Mouse (Mus musculus): ENCODE measurements around the gene Ash1l. TPM values are rescaled to one million over a fixed set of nuclear protein-coding genes. Genes with fewer than 3 reads are reported as not detected.
A peak's percentile ranks its signal among the peaks of the same experiment; 100 is the strongest.

Gene Ash1l
- polyA plus RNA-seq, 1 experiment from 2014 or later, result 17.3 TPM

GRCm38 (mm10) chr3:89088974-89089373 is 138.6 kb downstream of the Ash1l start:
- H3K36me3 ChIP-seq, result peaks cover 21% of the 10 kb centered on the region
- peaks cover 67% of the 10 kb centered on the region for H3K4me1 ChIP-seq
- 56% methylated on average over 14 of the region's 14 CpGs for WGBS
- H3K4me3 ChIP-seq, result peak overlapping the region; percentile 73
- no peaks in the 10 kb centered on the region for H3K9me3 ChIP-seq (replicated peaks)
- peak overlapping the region; percentile 26; the same call in 1 of the 2 replicates for H3K27ac ChIP-seq
- H3K27me3 ChIP-seq (ENCODE audit: low read depth, poor library complexity, severe bottlenecking), result peaks cover 61% of the 10 kb centered on the region
- no peak for DNase-seq (ENCODE audit: low spot score)

GRCm38 (mm10) chr3:89089882-89090591 is 139.6 kb downstream of the Ash1l start:
- peaks cover 72% of the 10 kb centered on the region for H3K27me3 ChIP-seq (ENCODE audit: low read depth, poor library complexity, severe bottlenecking)
- H3K9me3 ChIP-seq (replicated peaks), result no peaks in the 10 kb centered on the region
- peak overlapping the region; percentile 86 for H3K27ac ChIP-seq
- H3K36me3 ChIP-seq, result peaks cover 24% of the 10 kb centered on the region
- H3K4me3 ChIP-seq, result peak overlapping the region; percentile 73
- under 1% methylated on average over 39 of the region's 40 CpGs for WGBS
- peaks cover 71% of the 10 kb centered on the region for H3K4me1 ChIP-seq
- DNase-seq (ENCODE audit: low spot score), result peak; percentile 82

GRCm38 (mm10) chr3:89090694-89091655 is 140.6 kb downstream of the Ash1l start:
- peak; percentile 93 for DNase-seq (ENCODE audit: low spot score)
- H3K4me3 ChIP-seq, result peak overlapping the region; percentile 73
- H3K4me1 ChIP-seq, result peaks cover 71% of the 10 kb centered on the region
- WGBS, result under 1% methylated on average over 69 of the region's 74 CpGs
- H3K36me3 ChIP-seq, result peaks cover 30% of the 10 kb centered on the region
- H3K9me3 ChIP-seq (replicated peaks), result no peaks in the 10 kb centered on the region
- H3K27ac ChIP-seq, result peak overlapping the region; percentile 86
- H3K27me3 ChIP-seq (ENCODE audit: low read depth, poor library complexity, severe bottlenecking), result peaks cover 73% of the 10 kb centered on the region

GRCm38 (mm10) chr3:89091811-89092508 is 141.5 kb downstream of the Ash1l start:
- H3K9me3 ChIP-seq (replicated peaks), result no peaks in the 10 kb centered on the region
- peaks cover 37% of the 10 kb centered on the region for H3K36me3 ChIP-seq
- H3K4me3 ChIP-seq, result peak overlapping the region; percentile 73
- peaks cover 73% of the 10 kb centered on the region for H3K27me3 ChIP-seq (ENCODE audit: low read depth, poor library complexity, severe bottlenecking)
- DNase-seq (ENCODE audit: low spot score), result no peak
- H3K27ac ChIP-seq, result no peak overlapping the region
- WGBS, result 7% methylated on average over 20 of the region's 20 CpGs
- peaks cover 74% of the 10 kb centered on the region for H3K4me1 ChIP-seq

GRCm38 (mm10) chr3:89092509-89093090 is 142.2 kb downstream of the Ash1l start:
- WGBS, result 16% methylated on average over 11 of the region's 11 CpGs
- Histone ChIP-seq H3K36me3 (peaks cover 43% of the 10 kb centered on the region), H3K9me3 (replicated peaks) (no peaks in the 10 kb centered on the region), H3K4me1 (peaks cover 70% of the 10 kb centered on the region), H3K27me3 (ENCODE audit: low read depth, poor library complexity, severe bottlenecking) (peaks cover 72% of the 10 kb centered on the region), H3K27ac (no peak overlapping the region), H3K4me3 (peak overlapping the region; percentile 73)
- DNase-seq (ENCODE audit: low spot score), result no peak

GRCm38 (mm10) chr3:89093175-89093574 is 142.8 kb downstream of the Ash1l start, which contains the start of gene Rusc1:
Gene Rusc1, minus strand, starts transcription at chr3:89093311.
- Histone ChIP-seq H3K27ac (no peak within 1 kb of the TSS), H3K4me3 (peak within 1 kb of the TSS; percentile 73), H3K9me3 (replicated peaks) (no peaks in the 10 kb centered on the region), H3K36me3 (peaks cover 49% of the 10 kb centered on the region), H3K27me3 (ENCODE audit: low read depth, poor library complexity, severe bottlenecking) (peaks cover 66% of the 10 kb centered on the region), H3K4me1 (peaks cover 64% of the 10 kb centered on the region)
- DNase-seq (ENCODE audit: low spot score), result peak; percentile 77
- WGBS, result 1% methylated on average over 18 of the region's 18 CpGs

GRCm38 (mm10) chr3:89094021-89094420 is 143.6 kb downstream of the Ash1l start:
- H3K4me1 ChIP-seq, result peaks cover 57% of the 10 kb centered on the region
- peaks cover 57% of the 10 kb centered on the region for H3K27me3 ChIP-seq (ENCODE audit: low read depth, poor library complexity, severe bottlenecking)
- H3K9me3 ChIP-seq (replicated peaks), result no peaks in the 10 kb centered on the region
- H3K36me3 ChIP-seq, result peaks cover 57% of the 10 kb centered on the region
- no peak for DNase-seq (ENCODE audit: low spot score)
- WGBS, result 87% methylated on average over 10 of the region's 10 CpGs
- H3K27ac ChIP-seq, result no peak overlapping the region
- H3K4me3 ChIP-seq, result no peak overlapping the region

- peaks cover 46% of the 10 kb centered on the region for H3K36me3 ChIP-seq
- 62% methylated on average over 7 of the region's 7 CpGs for WGBS
- H3K9me3 ChIP-seq (replicated peaks), result no peaks in the 10 kb centered on the region
Measured at GRCm38 (mm10) chr3:89100811-89101210, 150.4 kb downstream of the Ash1l start, which contains the start of gene Gm43738. Gene Gm43738, minus strand, starts transcription at chr3:89101099.

GRCm38 (mm10) chr3:89101459-89101811 is 151.0 kb downstream of the Ash1l start:
- H3K4me1 ChIP-seq, result peaks cover 32% of the 10 kb centered on the region
- no peak for DNase-seq (ENCODE audit: low spot score)
- H3K4me3 ChIP-seq, result peak overlapping the region; percentile 83
- peak overlapping the region; percentile 85 for H3K27ac ChIP-seq
- H3K9me3 ChIP-seq (replicated peaks), result no peaks in the 10 kb centered on the region
- under 1% methylated on average over 19 of the region's 19 CpGs for WGBS
- peaks cover 40% of the 10 kb centered on the region for H3K36me3 ChIP-seq
- no peaks in the 10 kb centered on the region for H3K27me3 ChIP-seq (ENCODE audit: low read depth, poor library complexity, severe bottlenecking)

More at GRCm38 (mm10) chr3:89100811-89101210, 150.4 kb downstream of the Ash1l start, which contains the start of gene Gm43738:
- Histone ChIP-seq H3K27ac (peak within 1 kb of the TSS; percentile 85), H3K4me1 (peaks cover 35% of the 10 kb centered on the region), H3K4me3 (peak within 1 kb of the TSS; percentile 83), H3K27me3 (ENCODE audit: low read depth, poor library complexity, severe bottlenecking) (no peaks in the 10 kb centered on the region)
- DNase-seq (ENCODE audit: low spot score), result no peak

GRCm38 (mm10) chr3:89101812-89102494 is 151.5 kb downstream of the Ash1l start, which contains the start of gene Fdps:
Gene Fdps, minus strand, starts transcription at chr3:89101959.
- peaks cover 32% of the 10 kb centered on the region for H3K4me1 ChIP-seq
- H3K27ac ChIP-seq, result peak within 1 kb of the TSS; percentile 85
- peak; percentile 90 for DNase-seq (ENCODE audit: low spot score)
- no peaks in the 10 kb centered on the region for H3K27me3 ChIP-seq (ENCODE audit: low read depth, poor library complexity, severe bottlenecking)
- H3K4me3 ChIP-seq, result peak within 1 kb of the TSS; percentile 83
- under 1% methylated on average over 26 of the region's 26 CpGs for WGBS
- H3K36me3 ChIP-seq, result peaks cover 35% of the 10 kb centered on the region
- H3K9me3 ChIP-seq (replicated peaks), result no peaks in the 10 kb centered on the region

- H3K27ac ChIP-seq, result peak overlapping the region; percentile 75
- H3K4me1 ChIP-seq, result peaks cover 32% of the 10 kb centered on the region
- 66% methylated on average over 12 of the region's 12 CpGs for WGBS
- H3K27me3 ChIP-seq (ENCODE audit: low read depth, poor library complexity, severe bottlenecking), result no peaks in the 10 kb centered on the region
- DNase-seq (ENCODE audit: low spot score), result no peak
- H3K9me3 ChIP-seq (replicated peaks), result no peaks in the 10 kb centered on the region
- H3K4me3 ChIP-seq, result peak overlapping the region; percentile 83
- peaks cover 27% of the 10 kb centered on the region for H3K36me3 ChIP-seq
Measured at GRCm38 (mm10) chr3:89102495-89103290, 152.3 kb downstream of the Ash1l start.
